Mouse (Mus musculus) CD8-positive naive resting alpha-beta T cell, adult 2 months (primary cell): Measurements from ENCODE around the gene Eepd1.

ENCODE experiments used
- DNase-seq, 2 experiments: peaks; one replicate each; pipeline ENCODE4 v3.0.0; 2022; ENCODE audit warnings: low read depth in 2 of 2, low spot score in 2 of 2

The Eepd1 gene

GRCm38 (mm10) chr9:25531627-25532026 lies 50.3 kb downstream of the Eepd1 start:
- no peak for DNase-seq

- no peak for DNase-seq
Measured at GRCm38 (mm10) chr9:25532105-25532504, 50.8 kb downstream of the Eepd1 start.

- DNase-seq: no peak
Measured at GRCm38 (mm10) chr9:25535487-25535886, 54.1 kb downstream of the Eepd1 start.

GRCm38 (mm10) chr9:25539461-25539860 lies 58.1 kb downstream of the Eepd1 start:
- DNase-seq: no peak

GRCm38 (mm10) chr9:25541355-25541754 lies 60.0 kb downstream of the Eepd1 start:
- DNase-seq: no peak

- no peak for DNase-seq
Measured at GRCm38 (mm10) chr9:25545212-25545611, 63.9 kb downstream of the Eepd1 start.

- DNase-seq: no peak
Measured at GRCm38 (mm10) chr9:25549130-25550060, 68.0 kb downstream of the Eepd1 start.

- DNase-seq: no peak
Measured at GRCm38 (mm10) chr9:25550196-25550595, 68.8 kb downstream of the Eepd1 start.

GRCm38 (mm10) chr9:25552532-25552931 lies 71.2 kb downstream of the Eepd1 start:
- DNase-seq: no peak

- DNase-seq: no peak
Measured at GRCm38 (mm10) chr9:25554246-25554803, 73.0 kb downstream of the Eepd1 start.

GRCm38 (mm10) chr9:25555261-25555660 lies 73.9 kb downstream of the Eepd1 start:
- no peak for DNase-seq

GRCm38 (mm10) chr9:25556008-25556407 lies 74.7 kb downstream of the Eepd1 start:
- no peak for DNase-seq

GRCm38 (mm10) chr9:25557378-25557777 lies 76.0 kb downstream of the Eepd1 start:
- no peak for DNase-seq

- DNase-seq: no peak
Measured at GRCm38 (mm10) chr9:25558834-25559233, 77.5 kb downstream of the Eepd1 start.

- no peak for DNase-seq
Measured at GRCm38 (mm10) chr9:25560016-25560758, 78.8 kb downstream of the Eepd1 start.

- DNase-seq: no peak
Measured at GRCm38 (mm10) chr9:25561143-25561542, 79.8 kb downstream of the Eepd1 start.

GRCm38 (mm10) chr9:25563806-25564205 lies 82.5 kb downstream of the Eepd1 start:
- no peak for DNase-seq

- no peak for DNase-seq
Measured at GRCm38 (mm10) chr9:25567071-25567470, 85.7 kb downstream of the Eepd1 start.

GRCm38 (mm10) chr9:25568783-25569182 lies 87.4 kb downstream of the Eepd1 start:
- DNase-seq: no peak

- no peak for DNase-seq
Measured at GRCm38 (mm10) chr9:25570011-25570410, 88.7 kb downstream of the Eepd1 start.

GRCm38 (mm10) chr9:25570436-25570835 lies 89.1 kb downstream of the Eepd1 start:
- DNase-seq: no peak

GRCm38 (mm10) chr9:25571381-25571780 lies 90.0 kb downstream of the Eepd1 start:
- DNase-seq: no peak
